Mouse (Mus musculus): ENCODE data around the gene Nptx1.

The Nptx1 gene

DNA sequence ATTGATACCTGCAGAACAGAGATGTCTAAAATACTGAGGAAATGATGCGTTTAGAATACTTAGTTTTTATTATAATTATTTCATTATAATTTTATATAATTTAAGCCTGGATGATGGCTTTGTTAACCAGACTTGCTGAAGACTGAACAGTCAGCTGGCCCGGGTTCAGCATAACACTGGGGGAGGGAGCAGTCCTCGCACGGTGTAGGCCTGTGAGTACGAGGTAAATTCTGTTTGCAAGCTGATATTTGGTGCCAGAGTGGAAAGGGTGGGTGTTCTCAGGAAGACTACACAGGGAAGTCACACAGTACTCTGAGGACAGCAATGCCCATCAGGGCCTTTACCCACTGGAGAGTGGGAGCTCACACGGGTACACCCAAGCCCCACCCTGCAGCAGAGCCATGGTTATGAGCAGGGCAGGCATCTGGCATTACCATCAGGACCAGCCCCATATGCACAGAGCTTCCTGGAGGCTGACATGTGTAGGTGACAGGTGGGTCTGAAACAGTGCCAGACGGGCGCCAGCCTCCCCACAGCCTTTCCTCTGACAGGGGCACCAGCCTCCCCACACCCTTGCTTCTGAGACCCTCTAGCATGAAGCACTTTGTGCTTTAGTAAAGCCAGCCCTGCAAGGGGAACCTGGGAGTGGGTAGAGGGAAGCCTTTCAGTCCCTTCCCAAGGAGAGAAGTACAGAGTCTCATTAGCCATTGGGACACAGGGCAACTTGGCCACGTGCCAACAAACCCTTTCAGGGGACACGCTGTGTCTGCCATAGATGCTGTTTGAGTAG lies 3.2 kb upstream of the Nptx1 start:
- no peak for DNase-seq

DNA sequence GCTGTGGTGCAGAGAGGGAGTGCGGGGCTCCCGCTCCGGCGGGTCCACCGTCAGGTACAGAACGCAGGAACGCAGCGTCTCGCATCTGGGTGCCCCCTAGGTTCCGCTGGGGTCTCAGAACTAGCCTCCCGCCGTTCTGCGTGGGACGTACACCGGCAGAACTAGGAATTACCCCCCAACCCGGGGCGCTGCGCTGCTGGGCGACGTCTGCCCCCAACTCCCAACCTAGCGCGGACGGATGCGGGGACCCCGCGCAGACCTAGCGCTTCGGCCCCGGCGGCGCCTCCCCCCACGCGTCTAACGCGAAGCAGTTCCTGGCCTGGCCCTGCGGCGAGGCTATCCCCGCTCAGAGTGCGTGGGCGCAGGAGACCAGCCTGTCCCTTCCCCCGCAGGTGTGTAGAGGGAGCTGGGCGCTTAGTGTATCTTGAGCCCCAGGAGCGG lies 1.8 kb upstream of the Nptx1 start:
- no peak for DNase-seq

DNA sequence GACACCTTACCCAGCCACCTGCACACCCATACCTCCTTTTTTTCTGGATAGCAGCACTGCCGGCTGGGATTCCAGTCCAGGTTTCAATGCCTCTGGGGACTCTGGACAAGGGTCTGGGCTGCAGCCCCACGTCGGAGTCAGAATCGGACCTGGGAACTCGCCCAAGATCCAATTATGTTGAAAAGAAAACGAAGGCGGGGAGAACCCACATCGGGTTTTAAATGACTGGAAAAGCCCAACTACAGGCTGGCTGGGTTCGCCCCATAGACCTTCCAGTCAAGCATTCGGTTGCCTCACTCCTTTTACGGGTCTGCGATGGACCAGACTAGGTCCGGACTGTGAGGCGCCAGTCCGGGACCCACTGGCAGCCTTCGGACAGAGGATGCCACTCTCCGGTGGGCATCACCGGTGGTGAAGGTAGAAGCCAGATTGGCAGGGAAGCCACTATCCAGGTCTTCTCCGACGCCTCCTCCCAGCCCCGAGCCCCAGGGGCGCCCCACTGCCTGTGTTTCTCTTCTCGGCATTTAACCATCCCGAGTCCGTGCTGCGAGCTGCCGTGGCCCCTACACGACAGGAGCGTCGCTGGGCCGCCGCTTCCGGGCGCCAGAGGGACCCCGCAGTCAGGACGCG lies 1.3 kb upstream of the Nptx1 start:
- DNase-seq: no peak

DNA sequence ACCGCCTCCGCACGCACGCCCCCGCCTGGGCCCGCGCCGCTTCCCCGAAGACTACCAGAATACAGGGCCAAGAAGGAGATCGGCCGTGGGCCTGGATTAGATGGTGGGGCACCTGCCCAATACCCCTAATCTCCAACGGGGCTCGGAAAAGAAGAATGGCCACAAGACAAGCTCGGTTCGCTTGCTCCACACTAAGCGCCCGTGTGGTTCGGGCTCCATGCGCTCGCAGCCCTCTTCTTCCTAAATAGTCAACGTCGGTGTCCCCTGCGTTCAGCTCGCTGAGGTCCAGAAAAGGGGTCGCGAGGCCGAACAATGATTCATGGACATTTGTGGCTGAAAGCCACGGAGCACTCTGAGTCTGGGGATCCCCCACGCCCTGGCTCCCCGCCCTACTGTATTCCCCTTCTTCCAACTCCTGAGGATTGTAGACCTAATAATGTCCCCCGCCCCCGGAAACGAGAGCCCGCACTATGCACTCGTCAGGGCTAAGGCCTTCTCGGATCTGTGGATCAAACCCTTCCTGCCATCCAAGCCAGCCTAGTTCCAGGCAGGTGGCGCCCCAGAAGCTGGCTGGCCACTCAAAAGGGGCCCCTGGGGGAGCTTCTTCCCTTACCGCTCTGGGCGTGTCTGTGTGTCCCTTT lies 518 bp upstream of the Nptx1 start:
- no peak for DNase-seq

DNA sequence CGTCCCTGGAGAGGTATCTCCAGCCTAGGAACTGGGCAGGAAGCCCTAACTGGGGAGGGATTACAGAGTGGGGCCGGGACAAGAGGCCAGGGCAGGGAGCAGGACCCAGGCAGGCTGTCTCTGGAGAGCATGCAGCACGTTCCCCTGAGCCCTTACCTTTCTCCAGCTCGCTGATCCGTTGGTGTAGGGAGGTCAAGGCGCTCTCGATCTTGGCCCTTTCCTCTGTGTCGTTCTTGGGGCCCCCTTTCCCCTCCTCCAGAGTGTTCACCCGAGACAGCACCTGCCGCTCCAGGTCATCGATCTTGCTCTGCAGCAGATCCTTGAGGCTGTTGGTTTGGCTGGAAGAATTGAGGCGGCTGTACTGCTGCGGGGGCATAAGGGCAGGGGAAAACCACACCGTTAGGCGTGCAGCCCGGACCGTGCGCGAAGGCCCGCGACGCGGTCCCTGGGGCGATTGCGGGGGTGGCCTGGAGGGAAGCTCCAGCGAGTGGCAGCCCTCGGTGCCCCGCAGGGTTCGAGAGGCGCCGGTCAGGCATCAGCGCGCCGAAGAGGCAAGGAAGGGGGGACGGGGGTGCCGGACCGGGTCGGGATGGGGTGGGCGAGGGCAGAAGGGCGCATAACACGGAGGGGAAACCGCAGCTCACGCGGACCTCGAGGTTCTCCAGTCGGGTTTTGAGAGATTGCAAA lies 914 bp downstream of the Nptx1 start:
- DNase-seq: peak; percentile 18 to 29

DNA sequence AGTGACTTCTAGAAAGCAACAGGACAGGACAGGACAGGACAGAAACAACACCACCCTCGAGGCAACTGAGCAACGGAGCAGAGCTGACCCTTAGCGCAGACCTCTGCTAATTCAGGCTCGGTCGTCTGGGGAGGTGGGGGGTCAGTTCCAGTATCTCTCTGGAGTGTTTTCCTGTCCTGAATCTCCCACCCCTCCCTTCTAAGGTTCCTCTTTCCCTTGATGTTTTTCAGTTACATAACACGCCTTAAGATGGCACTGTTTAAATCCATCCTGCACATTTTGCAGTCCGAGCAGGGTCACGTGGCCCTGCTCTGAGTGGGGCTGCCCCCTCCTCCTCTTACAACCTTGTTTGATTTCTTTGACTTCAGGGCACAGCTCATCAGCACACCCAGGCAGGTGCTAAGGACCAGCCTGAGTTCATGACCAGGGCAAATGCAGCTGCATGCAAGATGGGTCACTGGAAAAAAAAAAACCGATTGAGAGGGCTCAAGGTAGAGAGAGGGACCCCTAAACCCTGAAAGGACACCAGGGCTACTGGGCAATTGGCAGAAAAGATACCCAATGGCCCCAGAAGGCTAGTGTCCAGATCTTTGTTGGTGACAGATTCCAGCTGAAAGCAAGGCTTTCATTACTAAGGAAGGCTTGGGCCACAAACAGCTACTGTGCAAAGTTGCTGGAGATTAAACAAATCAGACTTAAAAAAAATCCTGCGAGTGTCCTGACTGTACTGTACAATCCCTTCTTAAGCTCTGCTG lies 1.6 kb downstream of the Nptx1 start:
- DNase-seq: peak; percentile 20 to 27

DNA sequence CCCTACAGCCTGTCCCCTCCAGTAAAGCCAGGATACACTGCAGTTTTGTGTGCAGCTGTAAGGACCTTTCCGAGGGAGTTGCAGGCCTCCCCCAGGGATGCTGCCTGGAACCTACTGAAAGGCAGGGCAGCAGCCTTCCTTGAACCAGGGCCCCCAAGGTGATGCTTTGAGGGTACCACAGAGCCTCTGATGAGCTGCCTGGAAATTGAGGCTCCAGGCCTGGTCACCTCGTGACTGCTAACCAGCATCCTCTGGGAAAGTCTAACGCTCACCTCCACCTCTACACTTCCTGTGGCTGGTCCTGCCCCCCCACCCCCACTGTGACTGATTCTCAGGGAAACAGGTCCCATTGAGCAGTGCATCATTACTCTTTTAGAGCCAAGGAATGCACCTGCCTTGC lies 2.3 kb downstream of the Nptx1 start:
- DNase-seq: no peak

DNA sequence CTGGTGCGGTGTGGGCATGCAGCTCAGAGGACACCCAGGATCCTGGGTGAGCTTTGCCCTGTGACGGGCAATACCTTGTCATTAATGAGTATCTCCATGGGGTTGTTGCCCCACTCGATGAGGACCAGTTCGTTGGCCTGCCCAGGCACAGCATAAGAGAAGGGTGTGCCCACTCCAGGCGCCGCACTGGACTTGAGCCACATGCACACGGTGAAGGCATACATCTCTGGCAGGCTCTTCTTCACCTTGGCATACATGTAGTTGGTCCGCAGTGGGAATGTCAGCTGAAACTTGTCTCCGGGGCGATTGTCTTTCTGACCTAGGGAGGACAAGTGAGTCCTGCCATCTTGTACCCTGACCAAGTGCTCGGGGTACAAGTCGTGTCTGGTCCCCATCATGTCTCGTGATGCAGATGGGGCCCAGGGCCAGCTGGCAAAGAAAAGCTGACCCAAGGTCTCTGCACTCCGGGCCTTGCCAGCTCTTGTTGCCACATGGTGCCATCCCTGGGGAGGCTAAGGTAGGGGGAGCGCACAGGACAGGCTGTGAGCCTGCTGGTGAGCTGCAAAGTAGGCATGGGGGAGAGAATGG lies 2.9 kb downstream of the Nptx1 start:
- DNase-seq: no peak

DNA sequence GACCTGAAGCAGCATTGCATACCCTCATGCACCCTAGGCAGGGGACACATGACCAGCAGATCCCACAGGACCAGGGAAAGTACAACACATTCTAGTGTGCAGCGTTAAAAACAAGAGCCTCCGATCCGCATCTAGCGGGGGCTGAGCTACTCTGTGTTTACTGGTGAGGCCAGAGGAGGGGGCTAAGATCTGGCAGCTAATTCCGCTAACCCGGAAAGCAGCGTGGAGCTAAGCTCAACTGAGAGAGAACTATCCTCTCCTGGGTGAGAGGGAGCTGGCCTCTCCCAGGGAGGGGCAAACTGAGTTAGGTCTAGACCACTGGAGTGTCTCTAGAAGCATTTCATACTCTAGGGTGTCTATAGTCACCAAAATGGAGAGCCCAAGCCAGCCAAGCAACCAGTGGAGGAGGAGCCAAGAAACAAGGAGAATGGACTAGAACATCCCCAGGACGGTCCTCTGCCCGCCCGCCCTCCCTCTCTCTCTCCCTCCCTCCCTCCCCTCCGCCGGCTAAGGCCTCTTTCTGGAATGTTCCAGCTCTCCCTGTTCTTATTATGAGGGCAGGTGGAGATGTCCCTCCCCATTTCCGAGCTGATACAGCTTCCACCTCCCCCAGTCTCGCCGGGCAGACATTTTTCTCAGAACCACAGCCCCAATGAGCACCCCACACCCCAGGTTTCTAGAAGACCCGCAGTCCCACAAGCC lies 3.6 kb downstream of the Nptx1 start:
- no peak for DNase-seq

DNA sequence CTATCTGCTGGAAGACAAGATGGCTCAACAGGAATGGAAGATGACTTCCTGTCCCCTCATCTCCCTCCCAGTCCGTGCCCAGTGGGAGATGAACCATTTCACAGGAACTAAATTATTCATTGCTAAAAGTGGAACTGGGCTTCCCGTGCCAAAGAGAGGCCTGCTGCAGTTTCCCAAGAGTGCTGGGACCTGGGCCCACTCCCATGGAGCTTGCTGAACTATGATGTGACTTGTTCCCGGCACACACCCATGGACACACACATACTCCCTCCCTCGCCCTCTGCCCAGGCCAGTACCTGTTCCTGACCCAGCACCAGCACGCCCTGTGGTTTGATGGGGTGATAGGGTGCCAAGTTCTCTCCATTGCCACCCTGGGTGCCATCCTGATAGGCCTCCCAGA lies 4.7 kb downstream of the Nptx1 start:
- DNase-seq: no peak

DNA sequence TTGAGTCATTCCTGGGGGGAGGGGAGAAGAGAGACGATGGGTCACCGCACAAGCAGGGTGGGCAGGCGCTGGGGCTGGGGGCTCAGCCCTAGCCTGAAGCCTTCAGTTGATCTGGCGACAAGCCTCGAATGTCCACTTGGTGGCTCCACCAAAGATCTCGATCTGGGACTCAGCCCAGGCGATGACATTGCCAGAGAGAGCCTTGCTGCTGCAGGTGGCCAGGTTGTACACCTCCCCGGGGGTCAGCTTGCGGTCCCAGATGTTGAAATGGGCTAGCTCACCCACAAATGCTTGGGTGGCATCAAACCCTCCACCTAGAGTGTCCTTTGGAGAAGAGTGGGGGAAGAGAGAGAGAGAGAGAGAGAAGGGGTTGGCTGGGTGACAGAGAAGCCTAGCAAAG lies 5.2 kb downstream of the Nptx1 start:
- no peak for DNase-seq

DNA sequence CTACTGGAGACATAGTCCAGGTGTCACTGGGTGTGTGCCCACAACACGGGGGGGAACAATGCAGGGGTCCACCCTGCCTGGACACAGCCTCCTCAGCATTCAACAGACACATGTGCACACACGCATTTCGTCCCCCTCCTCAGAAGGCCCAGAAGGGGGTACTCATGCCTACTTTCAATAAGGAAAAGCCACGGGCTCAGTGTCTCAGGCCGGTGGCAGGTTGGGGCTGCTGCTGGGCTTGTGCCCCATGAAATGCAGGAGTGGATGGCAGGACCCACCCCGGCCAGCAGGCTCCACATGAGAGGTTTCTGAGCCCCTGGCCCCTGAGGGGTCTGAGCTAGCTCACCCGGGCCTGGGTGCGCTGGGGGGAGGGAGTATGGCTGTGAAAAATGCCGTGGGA lies 6.5 kb downstream of the Nptx1 start:
- DNase-seq: no peak

DNA sequence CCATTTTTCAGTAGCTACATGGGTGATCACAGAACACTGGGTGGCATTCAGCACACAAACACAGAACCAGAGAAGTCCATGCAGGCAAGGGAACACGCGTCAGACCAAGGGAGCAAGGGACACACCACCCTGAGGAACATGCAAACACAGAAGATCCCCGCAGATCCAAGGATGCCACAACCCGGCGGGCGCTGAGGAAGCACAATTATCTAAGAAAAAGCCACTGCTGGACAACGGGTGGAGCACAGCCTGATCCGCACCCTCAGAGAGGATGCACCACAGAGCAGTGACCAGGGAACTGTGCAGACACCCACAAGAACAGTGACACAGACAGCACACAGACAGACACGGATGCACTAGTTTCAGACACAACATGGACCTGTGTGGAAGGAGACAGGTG lies 7.0 kb downstream of the Nptx1 start:
- no peak for DNase-seq

DNA sequence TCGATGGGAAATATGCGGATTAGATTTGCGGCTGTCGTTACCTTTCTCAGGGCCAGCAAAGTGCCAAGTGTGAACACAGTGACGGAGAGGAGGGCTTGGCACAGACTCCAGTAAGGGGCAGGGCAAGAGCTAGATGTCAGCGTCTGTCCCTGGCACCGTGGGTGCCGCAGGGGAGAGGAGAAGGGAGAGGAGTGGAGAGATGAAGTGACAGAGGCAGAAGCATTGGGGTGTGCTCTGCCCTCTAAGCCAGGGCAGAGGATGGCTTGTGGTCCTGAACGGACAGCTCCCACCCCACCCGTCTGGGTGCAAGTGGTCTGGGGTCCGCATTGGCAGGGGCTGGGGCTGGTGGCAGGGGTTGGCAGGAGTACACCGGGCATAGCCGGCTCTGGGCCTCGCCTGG lies 7.6 kb downstream of the Nptx1 start:
- DNase-seq: no peak

DNA sequence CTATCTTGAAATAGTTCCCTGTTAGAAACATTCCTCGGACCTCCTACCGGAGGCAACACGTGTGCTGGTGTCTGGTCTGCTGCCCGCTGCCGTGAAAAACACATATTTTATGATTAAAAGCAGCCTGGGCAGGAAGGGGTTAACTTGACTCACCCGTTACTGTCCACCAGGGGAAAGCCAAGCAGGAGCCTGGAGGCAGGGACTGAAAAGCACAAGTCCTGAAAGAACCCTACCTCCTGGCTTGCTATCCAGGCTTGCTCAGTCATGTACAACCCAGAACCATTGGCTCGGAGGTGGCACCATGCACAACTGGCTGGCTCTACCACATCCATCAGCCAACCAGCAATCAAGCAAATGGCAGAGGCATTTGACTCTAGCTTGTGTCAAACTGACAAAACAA lies 13.8 kb downstream of the Nptx1 start:
- no peak for DNase-seq

DNA sequence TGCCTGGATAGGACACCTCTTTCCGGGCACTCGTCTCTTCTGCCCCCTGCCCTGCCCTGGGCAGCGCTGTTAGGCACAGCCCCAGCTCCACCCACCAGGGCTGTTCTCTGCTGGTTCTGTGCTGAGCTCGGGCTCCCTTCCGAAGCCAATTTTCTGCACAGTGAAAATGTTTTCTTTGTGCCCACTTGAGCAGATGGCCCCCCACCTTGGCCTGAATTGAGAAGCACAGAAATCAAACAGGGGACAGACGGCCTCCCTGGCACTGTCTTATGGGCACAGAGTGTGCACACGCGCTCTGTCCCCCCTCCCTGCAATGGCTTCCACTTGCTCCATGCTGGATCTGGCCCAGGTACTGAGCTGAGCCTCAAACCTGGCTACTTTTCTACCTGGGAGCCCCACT lies 15.1 kb downstream of the Nptx1 start:
- no peak for DNase-seq

DNA sequence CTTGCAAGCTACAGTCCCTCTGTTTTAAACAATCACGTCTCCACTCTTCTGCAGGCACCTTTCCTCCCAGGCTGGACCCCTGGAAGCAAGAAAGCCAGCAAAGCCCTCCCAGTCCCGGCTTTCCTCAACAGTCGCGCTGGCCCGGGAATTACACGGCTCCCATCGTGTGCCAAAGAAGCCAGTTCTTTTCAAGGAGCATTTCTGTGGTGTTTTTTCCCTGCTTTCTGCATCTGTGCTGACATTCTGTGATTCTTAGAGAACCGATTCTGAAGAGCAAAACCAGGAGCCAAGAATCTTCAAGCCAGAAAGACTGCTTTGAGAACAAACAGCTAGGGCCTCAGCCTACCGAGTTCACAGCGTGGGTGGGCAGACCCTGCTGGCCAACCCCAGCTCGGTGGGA lies 18.6 kb downstream of the Nptx1 start:
- DNase-seq: no peak

DNA sequence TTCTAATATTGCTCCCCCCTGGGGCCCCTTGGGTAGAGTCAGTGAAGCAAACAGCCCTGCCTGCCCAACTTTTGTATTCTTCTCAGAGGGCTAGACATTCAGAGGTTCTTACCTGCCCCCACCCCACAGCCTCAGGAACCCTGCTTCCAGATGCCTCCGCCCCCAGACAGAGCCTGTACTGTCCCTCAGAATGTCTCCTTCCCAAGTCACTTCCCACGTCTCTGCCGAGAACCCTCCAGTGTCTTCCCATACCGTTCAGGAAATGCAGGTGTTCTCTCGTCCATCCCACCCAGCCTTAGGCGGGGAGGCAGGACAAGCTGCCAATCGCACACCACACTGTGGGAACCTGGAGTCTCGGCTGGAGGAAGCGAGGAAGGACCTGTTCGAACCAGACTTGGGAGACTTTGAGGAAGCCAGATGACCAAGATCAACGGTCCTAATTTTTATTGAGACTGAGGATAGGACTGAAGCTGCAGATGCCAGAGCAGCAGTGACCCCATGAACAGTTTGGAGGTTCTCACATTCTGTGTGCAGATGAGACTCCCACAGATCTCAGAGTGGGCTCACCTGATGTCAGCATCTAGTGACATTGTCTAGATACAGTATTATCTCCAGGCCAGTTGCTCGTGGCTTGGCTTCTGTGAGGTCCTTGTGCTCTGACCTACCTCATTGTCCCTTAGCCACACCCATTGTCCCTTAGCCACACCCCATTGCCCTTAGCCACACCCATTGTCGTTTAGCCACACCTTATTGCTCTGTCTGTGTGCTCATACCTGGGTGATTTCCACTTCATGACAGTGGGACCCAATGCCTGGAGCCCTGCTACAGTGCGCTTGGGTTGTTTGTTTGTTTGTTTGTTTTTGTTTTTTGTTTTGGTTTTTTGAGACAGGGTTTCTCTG lies 21.2 kb downstream of the Nptx1 start:
- no peak for DNase-seq

DNA sequence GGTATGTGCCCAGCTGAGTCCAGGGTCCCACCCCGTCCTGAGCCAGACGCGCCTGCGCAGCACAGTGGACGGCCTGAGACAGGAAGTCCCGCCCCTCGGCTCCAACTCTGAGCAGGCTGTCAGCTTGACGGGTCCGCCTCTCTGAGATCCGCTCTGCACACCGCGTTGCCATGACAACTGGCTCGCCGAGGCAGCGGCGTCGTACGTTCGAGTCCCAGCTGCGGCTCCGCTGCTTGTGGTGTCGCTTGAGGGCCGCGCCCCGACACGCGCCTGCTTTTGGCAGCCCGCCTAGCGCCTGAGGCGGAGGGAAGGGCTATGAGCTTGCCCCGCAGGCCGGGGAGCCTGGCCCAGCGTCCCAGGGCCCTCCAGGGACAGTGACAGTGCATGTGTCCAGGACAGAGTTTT lies 23.0 kb downstream of the Nptx1 start:
- peak; percentile 82 for DNase-seq

DNA sequence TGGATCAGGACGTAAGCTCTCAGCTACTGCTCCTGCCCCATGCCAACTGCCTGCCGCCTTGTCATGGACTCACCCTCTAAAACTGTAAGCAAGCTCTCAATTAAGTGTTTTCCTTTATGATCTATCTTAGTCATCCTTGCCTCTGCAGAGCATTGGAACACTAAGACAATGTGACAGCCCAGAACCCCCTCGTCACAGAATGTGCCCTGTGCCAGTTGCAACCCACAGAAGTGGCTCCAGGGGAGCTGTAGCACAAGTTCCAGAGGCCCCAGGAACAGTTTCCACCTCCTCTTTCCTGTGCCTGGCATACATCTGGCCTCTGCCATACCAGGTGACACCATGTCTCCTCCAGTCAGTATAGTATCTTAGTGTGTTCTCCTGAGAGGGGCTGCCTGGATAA lies 24.2 kb downstream of the Nptx1 start:
- no peak for DNase-seq

DNA sequence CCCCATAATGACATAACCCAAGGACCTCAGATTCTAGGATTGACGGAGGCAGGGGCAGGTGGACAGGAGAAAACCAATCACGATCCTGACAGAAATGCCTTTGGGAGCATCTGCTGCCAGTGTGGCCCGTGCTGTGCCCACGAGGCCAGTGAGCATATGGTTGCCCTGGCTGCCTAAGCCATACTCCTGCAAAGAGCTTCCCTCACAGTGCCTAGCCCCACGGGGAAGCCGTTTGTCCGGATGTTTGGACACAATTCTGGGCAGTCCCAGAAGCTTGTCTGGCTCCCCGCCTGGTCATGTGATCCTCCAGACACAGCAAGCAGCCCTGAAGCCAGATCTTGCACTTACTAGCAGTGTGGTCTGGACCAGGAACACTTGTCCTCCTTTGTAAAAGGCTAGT lies 24.8 kb downstream of the Nptx1 start:
- no peak for DNase-seq

Measured in B cell, adult 2 months (primary cell).